Comparison of ENCODE assay signal across 18 mouse cellular contexts in genomic region chrX:6580671-6581070, GRCm38 (mm10).
DNase-seq lines count a peak whose midpoint lies in the region; ATAC-seq and TF ChIP-seq lines count a peak whose summit lies in the region.
"Had no signal": no experiment of that assay in that cellular context is flagged by ENCODE, and none has a peak within 500 bp of the region (broad histone marks: within the 10 kb centered on the region; RNA-seq: fewer than 3 reads in every experiment).

No protein-coding gene starts in this region.

- H3K9ac ChIP-seq in kidney, embryonic 15.5 days = no peak overlapping the region
- H3K9ac ChIP-seq: forebrain, embryonic 13.5 days; hindbrain, embryonic 13.5 days; intestine, embryonic 15.5 days; liver, embryonic 13.5 days had no signal

- H3K36me3 ChIP-seq in kidney, adult 2 months (ENCODE audit: control insufficient read depth, insufficient read depth, low read length) = no peaks in the 10 kb centered on the region
- H3K36me3 ChIP-seq in kidney, embryonic 15.5 days = peaks cover 15% of the 10 kb centered on the region
- H3K36me3 ChIP-seq: intestine, embryonic 15.5 days; liver, embryonic 13.5 days had no signal

- H3K4me2 ChIP-seq in kidney, embryonic 15.5 days = no peak overlapping the region
- H3K4me2 ChIP-seq: forebrain, embryonic 13.5 days; hindbrain, embryonic 13.5 days; intestine, embryonic 15.5 days; liver, embryonic 13.5 days had no signal

- no peak for TF ChIP-seq CTCF in kidney, adult 2 months (conservative IDR thresholded peaks at IDR 0.05; ENCODE audit: insufficient read depth, insufficient read length, low read depth, low read length)

- TF ChIP-seq POLR2A in kidney, adult 2 months (IDR thresholded peaks at IDR 0.05; ENCODE audit: low read depth, low read length) = no peak

- no peaks in the 10 kb centered on the region for H3K27me3 ChIP-seq in kidney, adult 2 months (replicated peaks; ENCODE audit: control insufficient read depth, insufficient read depth, low read length)
- no peaks in the 10 kb centered on the region for H3K27me3 ChIP-seq in kidney, embryonic 15.5 days
- H3K27me3 ChIP-seq: forebrain, embryonic 13.5 days; hindbrain, embryonic 13.5 days; intestine, embryonic 15.5 days; liver, embryonic 13.5 days had no signal

- peak overlapping the region; percentile 38; the same call in 1 of the 2 replicates for H3K27ac ChIP-seq in kidney, adult 2 months (ENCODE audit: insufficient read depth, low read depth, low read length)
- no peak overlapping the region for H3K27ac ChIP-seq in kidney, embryonic 15.5 days
- peak overlapping the region; percentile 37; the same call in 1 of the 2 replicates for H3K27ac ChIP-seq in brown adipose tissue, adult 24 weeks (replicated peaks; ENCODE audit: low read depth, low read length)
- H3K27ac ChIP-seq: forebrain, embryonic 13.5 days; hindbrain, embryonic 13.5 days; intestine, embryonic 15.5 days; liver, embryonic 13.5 days had no signal

- 73% methylated on average over 6 of the region's 6 CpGs for WGBS in kidney, adult 2 months
- WGBS in kidney, embryonic 15.5 days = 81% methylated on average over 6 of the region's 6 CpGs

- peaks cover 2% of the 10 kb centered on the region; the same call in 1 of the 2 replicates for H3K4me1 ChIP-seq in kidney, adult 2 months (ENCODE audit: control insufficient read depth, insufficient read depth, low read length)
- H3K4me1 ChIP-seq in kidney, embryonic 15.5 days = no peaks in the 10 kb centered on the region
- H3K4me1 ChIP-seq in brown adipose tissue, adult 24 weeks (ENCODE audit: control insufficient read depth, insufficient read depth, insufficient read length, low read length) = peaks cover 7% of the 10 kb centered on the region
- H3K4me1 ChIP-seq: forebrain, embryonic 13.5 days; hindbrain, embryonic 13.5 days; intestine, embryonic 15.5 days; liver, embryonic 13.5 days had no signal

- intact Hi-C loops in heart, postnatal 36 days (cut with DNase I) = no loop called here

- H3K4me3 ChIP-seq in kidney, adult 2 months (ENCODE audit: insufficient read depth, low read depth, low read length) = peak overlapping the region; percentile 14; the same call in 1 of the 2 replicates
- no peak overlapping the region for H3K4me3 ChIP-seq in kidney, embryonic 15.5 days (replicated peaks)
- H3K4me3 ChIP-seq in brown adipose tissue, adult 24 weeks (ENCODE audit: insufficient read depth, low read depth, low read length) = peak overlapping the region; percentile 13; the same call in 1 of the 2 replicates
- H3K4me3 ChIP-seq: forebrain, embryonic 13.5 days; hindbrain, embryonic 13.5 days; intestine, embryonic 15.5 days; liver, embryonic 13.5 days had no signal

- peak; percentile 6 for DNase-seq in adrenal gland, postnatal 25 days
- no peak for DNase-seq in adrenal gland, postnatal 14 days
- DNase-seq in kidney, adult 2 months = peak; percentile 14
- DNase-seq in heart, postnatal 36 days = peak; percentile 17 to 26
- DNase-seq in embryo, embryonic 9.5 days (ENCODE audit: extremely low spot score) = no peak
- DNase-seq: cerebellum, adult 8-10 months; embryo, embryonic 11 days; gastrocnemius, postnatal 10 days; layer of hippocampus, postnatal 36 days; liver, embryonic 13.5 days; right cerebral cortex, adult 18-20 months had no signal

- H3K9me3 ChIP-seq in kidney, embryonic 15.5 days (replicated peaks) = no peaks in the 10 kb centered on the region
- H3K9me3 ChIP-seq: forebrain, embryonic 13.5 days; hindbrain, embryonic 13.5 days; intestine, embryonic 15.5 days; liver, embryonic 13.5 days had no signal

- no peak for ATAC-seq in kidney, embryonic 15.5 days (replicated peaks; ENCODE audit: low FRiP score)
- ATAC-seq in granulocyte monocyte progenitor cell, adult 5-6 weeks (replicated peaks; ENCODE audit: poor library complexity, severe bottlenecking) = no peak
- ATAC-seq: activated CD4-positive, CD25-positive, alpha-beta regulatory T cell, adult 4 months; forebrain, embryonic 13.5 days; intestine, embryonic 15.5 days had no signal

Comparison
In these comparisons a context has a peak if more than half of its experiments do, and no peak if none do; other contexts are left out.
1. DNase-seq: peak in adrenal gland, postnatal 25 days (single experiment), kidney, adult 2 months (single experiment) and heart, postnatal 36 days (2 of 2); none in adrenal gland, postnatal 14 days (single experiment) and embryo, embryonic 9.5 days (single experiment).